Mouse (Mus musculus) CH12.LX (cell line): ENCODE results near the gene Pik3ca.

Source experiments
- CHD1 ChIP-seq: IDR thresholded peaks from 2 replicates; pipeline ENCODE4 v1.6.1; 2012; ENCODE audit warnings: low read depth, low read length, improper control_type of control experiment, inconsistent platforms
- CHD2 ChIP-seq: IDR thresholded peaks from 2 replicates; pipeline ENCODE4 v1.6.1; 2011; ENCODE audit warnings: low read length, improper control_type of control experiment
- CTCF ChIP-seq, 2 experiments: IDR thresholded peaks in 1 of 2; conservative IDR thresholded peaks in 1 of 2; 2 replicates each; pipeline ENCODE4 v1.5.1; 2011 to 2012; ENCODE audit warnings: low read depth in 2 of 2, low read length in 2 of 2, improper control_type of control experiment in 1 of 2, inconsistent platforms in 1 of 2, mild to moderate bottlenecking in 1 of 2, moderate library complexity in 1 of 2
- EP300 ChIP-seq: IDR thresholded peaks from 2 replicates; pipeline ENCODE4 v1.6.1; 2011; ENCODE audit warnings: low read length, improper control_type of control experiment
- KAT2A ChIP-seq: IDR thresholded peaks from 2 replicates; pipeline ENCODE4 v1.6.1; 2012; ENCODE audit warnings: low read length, improper control_type of control experiment, inconsistent platforms; ENCODE audit not compliant: insufficient replicate concordance
- MAX ChIP-seq: IDR thresholded peaks from 2 replicates; pipeline ENCODE4 v1.6.1; 2011; ENCODE audit warnings: low read length, improper control_type of control experiment
- MXI1 ChIP-seq: IDR thresholded peaks from 2 replicates; pipeline ENCODE4 v1.6.1; 2011; ENCODE audit warnings: mild to moderate bottlenecking, low read depth, low read length, improper control_type of control experiment
- POLR2A ChIP-seq: IDR thresholded peaks from 2 replicates; pipeline ENCODE4 v1.6.1; 2011; ENCODE audit warnings: low read depth, mild to moderate bottlenecking, improper control_type of control experiment, low read length
- RAD21 ChIP-seq: IDR thresholded peaks from 2 replicates; pipeline ENCODE4 v1.6.1; 2011; ENCODE audit warnings: low read depth, mild to moderate bottlenecking, low read length, improper control_type of control experiment, moderate library complexity
- USF2 ChIP-seq: conservative IDR thresholded peaks from 2 replicates; pipeline ENCODE4 v1.6.1; 2011; ENCODE audit warnings: low read depth, low read length, improper control_type of control experiment
- ZC3H11A ChIP-seq: IDR thresholded peaks from 2 replicates; pipeline ENCODE4 v1.6.1; 2012; ENCODE audit warnings: low read depth, mild to moderate bottlenecking, inconsistent platforms, low read length, improper control_type of control experiment

GRCm38 (mm10) chr3:32347881-32348280 is 49.6 kb upstream of the Pik3ca start:
- TF ChIP-seq USF2, result no peak
- TF ChIP-seq KAT2A, result no peak
- no peak for TF ChIP-seq CTCF (conservative IDR thresholded peaks at IDR 0.05 in 1 of 2, IDR thresholded peaks at IDR 0.05 in 1 of 2; ENCODE audit: low read depth in 2 of 2, low read length in 2 of 2)
- TF ChIP-seq CHD2, result no peak
- TF ChIP-seq EP300, result no peak
- no peak for TF ChIP-seq MAX
- no peak for TF ChIP-seq CHD1
- no peak for TF ChIP-seq ZC3H11A
- no peak for TF ChIP-seq RAD21
- TF ChIP-seq POLR2A, result no peak
- no peak for TF ChIP-seq MXI1
